Mouse (Mus musculus): ENCODE results near the gene Aste1. TPM values are rescaled to one million over a fixed set of nuclear protein-coding genes. Genes with fewer than 3 reads are reported as not detected.

The Aste1 gene
- polyA plus RNA-seq, 1 experiment from 2014 or later: 15.4 TPM

DNA sequence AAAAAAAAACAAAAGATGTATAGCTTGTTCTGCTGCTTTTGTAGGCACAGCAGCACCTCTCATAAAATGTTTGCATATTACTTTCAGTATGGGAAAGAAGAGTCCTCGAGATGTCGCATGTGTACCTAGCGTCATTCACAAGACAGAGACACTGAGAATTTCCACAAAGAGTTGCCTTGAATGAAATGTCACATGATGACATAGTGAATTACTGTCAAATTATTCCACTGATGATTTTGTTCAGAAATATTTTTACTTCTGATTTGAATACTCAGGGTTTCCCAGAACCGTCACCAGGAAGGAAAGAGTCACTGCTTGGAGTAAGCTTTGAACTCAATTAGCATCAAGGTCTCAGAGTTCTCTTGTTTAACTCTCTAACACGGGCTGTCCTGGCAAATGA, 7.8 kb upstream of the Aste1 start:
- Histone ChIP-seq H3K4me3 (replicated peaks) (no peak overlapping the region), H3K4me2 (replicated peaks) (no peak overlapping the region), H3K9me3 (no peaks in the 10 kb centered on the region), H3K27me3 (replicated peaks) (no peaks in the 10 kb centered on the region; the same call in 1 of the 2 replicates), H3K36me3 (no peaks in the 10 kb centered on the region), H3K4me1 (replicated peaks) (no peaks in the 10 kb centered on the region), H3K27ac (no peak overlapping the region), H3K9ac (no peak overlapping the region)
- ATAC-seq: no peak
- WGBS: 78% methylated on average over 5 of the region's 5 CpGs

DNA sequence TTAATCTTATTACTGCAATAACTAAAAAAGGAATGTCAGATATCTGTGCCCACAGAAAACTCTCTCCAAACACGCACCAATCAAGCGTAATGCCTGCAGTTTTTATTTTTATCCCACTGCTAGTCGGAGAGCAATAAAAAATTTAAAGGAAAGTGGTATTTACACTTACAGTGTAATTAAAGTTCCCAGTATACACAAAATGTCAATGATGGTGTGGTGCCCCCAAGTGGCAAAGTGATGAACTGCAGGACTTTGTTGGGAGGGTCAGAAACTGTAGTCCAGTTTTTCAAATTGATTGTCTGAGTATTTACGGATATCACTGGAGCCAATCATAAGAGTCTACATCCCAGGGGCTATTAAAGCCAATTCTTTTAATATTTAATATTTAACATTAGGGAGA, 5.9 kb upstream of the Aste1 start:
- H3K9me3 ChIP-seq: no peaks in the 10 kb centered on the region
- H3K36me3 ChIP-seq: no peaks in the 10 kb centered on the region
- no peak overlapping the region for H3K4me3 ChIP-seq (replicated peaks)
- no peaks in the 10 kb centered on the region for H3K4me1 ChIP-seq (replicated peaks)
- no peak overlapping the region for H3K9ac ChIP-seq
- H3K4me2 ChIP-seq (replicated peaks): no peak overlapping the region
- no peaks in the 10 kb centered on the region; the same call in 1 of the 2 replicates for H3K27me3 ChIP-seq (replicated peaks)
- WGBS: 12% methylated on average over 4 of the region's 4 CpGs
- ATAC-seq: no peak
- no peak overlapping the region for H3K27ac ChIP-seq

DNA sequence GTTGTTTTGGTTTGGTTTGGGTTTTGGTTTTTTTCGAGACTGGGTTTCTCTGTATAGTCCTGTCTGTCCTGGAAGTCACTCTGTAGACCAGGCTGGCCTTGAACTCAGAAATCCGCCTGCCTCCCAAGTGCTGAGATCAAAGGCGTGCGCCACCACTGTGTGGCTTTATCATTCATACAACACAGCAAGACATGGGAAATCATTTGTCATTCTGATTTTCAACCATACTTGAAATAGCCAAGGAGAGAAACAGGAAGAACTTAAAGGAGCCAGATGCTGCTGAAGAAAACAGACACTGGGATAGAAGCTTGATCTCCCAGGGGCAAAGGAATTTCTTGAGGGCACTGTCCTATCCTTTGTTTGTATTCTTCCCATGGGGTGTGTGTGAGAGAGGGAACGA, 4.6 kb upstream of the Aste1 start:
- H3K9ac ChIP-seq: no peak overlapping the region
- no peaks in the 10 kb centered on the region for H3K36me3 ChIP-seq
- H3K9me3 ChIP-seq: no peaks in the 10 kb centered on the region
- no peaks in the 10 kb centered on the region; the same call in 1 of the 2 replicates for H3K27me3 ChIP-seq (replicated peaks)
- no peak overlapping the region for H3K27ac ChIP-seq
- no peak overlapping the region for H3K4me3 ChIP-seq (replicated peaks)
- no peaks in the 10 kb centered on the region for H3K4me1 ChIP-seq (replicated peaks)
- no peak for ATAC-seq
- H3K4me2 ChIP-seq (replicated peaks): no peak overlapping the region
- WGBS: 64% methylated on average over 4 of the region's 5 CpGs

GRCm38 (mm10) chr9:105394720-105395119, 472 bp upstream of the Aste1 start:
- Histone ChIP-seq H3K4me1 (replicated peaks) (0 out of 2 replicates have a peak, but pooled peaks cover 3% of the 10 kb centered on the region), H3K4me3 (replicated peaks) (peak overlapping the region; percentile 65), H3K27ac (no peak overlapping the region), H3K27me3 (replicated peaks) (no peaks in the 10 kb centered on the region; the same call in 1 of the 2 replicates), H3K36me3 (no peaks in the 10 kb centered on the region), H3K9me3 (no peaks in the 10 kb centered on the region), H3K4me2 (replicated peaks) (peak overlapping the region; percentile 79), H3K9ac (0 out of 2 replicates have a peak overlapping the region, but pooled peaks have one; percentile 31)
- peak; percentile 27; the same call in 1 of the 2 replicates for ATAC-seq
- WGBS: 12% methylated on average over 11 of the region's 11 CpGs

DNA sequence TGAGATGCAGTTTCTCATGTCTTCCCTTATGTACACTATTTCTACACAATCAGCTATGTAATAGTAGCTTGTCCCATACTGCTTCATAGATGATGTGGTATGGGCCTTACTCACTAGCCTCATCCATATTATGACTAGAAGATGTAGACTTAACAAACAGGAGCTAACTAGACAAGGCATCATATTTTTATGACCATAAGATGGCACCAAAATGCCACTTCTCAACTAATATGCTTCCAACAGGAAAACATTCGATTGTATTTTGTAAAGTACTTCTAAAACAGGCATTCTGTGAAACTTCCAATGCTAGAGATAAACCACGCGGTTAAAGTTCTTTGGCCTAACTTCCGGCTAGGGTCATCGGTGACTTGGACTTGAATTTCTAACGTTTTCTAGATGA, 13.4 kb downstream of the Aste1 start:
- H3K9ac ChIP-seq: no peak overlapping the region
- 90% methylated on average over 6 of the region's 6 CpGs for WGBS
- no peak for ATAC-seq
- 0 out of 2 replicates have a peak, but pooled peaks cover 6% of the 10 kb centered on the region for H3K36me3 ChIP-seq
- no peaks in the 10 kb centered on the region for H3K27me3 ChIP-seq (replicated peaks)
- H3K9me3 ChIP-seq: no peaks in the 10 kb centered on the region
- no peak overlapping the region for H3K27ac ChIP-seq
- H3K4me2 ChIP-seq (replicated peaks): no peak overlapping the region
- H3K4me3 ChIP-seq (replicated peaks): no peak overlapping the region
- no peaks in the 10 kb centered on the region for H3K4me1 ChIP-seq (replicated peaks)

- H3K4me2 ChIP-seq (replicated peaks): no peak overlapping the region
- H3K9ac ChIP-seq: no peak overlapping the region
- peaks cover 9% of the 10 kb centered on the region; the same call in 1 of the 2 replicates for H3K36me3 ChIP-seq
- H3K4me1 ChIP-seq (replicated peaks): no peaks in the 10 kb centered on the region
- H3K9me3 ChIP-seq: no peaks in the 10 kb centered on the region
- 90% methylated on average over 13 of the region's 13 CpGs for WGBS
- H3K27ac ChIP-seq: no peak overlapping the region
- no peak overlapping the region for H3K4me3 ChIP-seq (replicated peaks)
- H3K27me3 ChIP-seq (replicated peaks): no peaks in the 10 kb centered on the region
- ATAC-seq: no peak
Measured at GRCm38 (mm10) chr9:105459032-105459431, 63.8 kb downstream of the Aste1 start.

DNA sequence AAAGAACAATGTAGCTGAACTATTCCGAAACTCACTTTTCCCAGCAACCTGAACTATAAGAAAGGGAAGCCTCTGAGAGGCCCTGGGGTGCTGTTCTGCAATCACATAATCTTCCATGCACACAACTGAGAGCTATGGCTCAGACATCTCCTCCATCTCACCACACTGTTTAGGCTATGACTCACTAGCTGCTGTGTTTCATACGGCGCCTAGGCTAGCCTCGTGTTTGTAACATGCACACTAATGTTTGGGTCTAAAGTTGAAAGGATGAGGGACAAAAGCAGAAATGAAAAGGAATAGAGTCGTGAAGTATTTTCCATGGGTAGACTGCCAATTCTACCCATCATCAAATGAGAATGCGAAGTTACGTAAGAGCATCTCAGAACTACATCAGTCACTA, 66.3 kb downstream of the Aste1 start:
- ATAC-seq: no peak

More for the DNA sequence above, 66.3 kb downstream of the Aste1 start:
- H3K4me1 ChIP-seq (replicated peaks): no peaks in the 10 kb centered on the region
- no peak overlapping the region for H3K4me3 ChIP-seq (replicated peaks)
- no peak overlapping the region for H3K4me2 ChIP-seq (replicated peaks)
- no peaks in the 10 kb centered on the region for H3K9me3 ChIP-seq
- no peaks in the 10 kb centered on the region for H3K27me3 ChIP-seq (replicated peaks)
- no peak overlapping the region for H3K27ac ChIP-seq
- no peak overlapping the region for H3K9ac ChIP-seq
- WGBS: 92% methylated on average over 7 of the region's 7 CpGs
- H3K36me3 ChIP-seq: peaks cover 9% of the 10 kb centered on the region; the same call in 1 of the 2 replicates

Other genes starting within 250 kb of the Aste1 start
- 0.18 and 0.20 TPM in 2 replicates for gene Nek11, start 132 bp downstream of the Aste1 start, polyA plus RNA-seq (2015; fragmentation: Nextera tagmentation; extraction: Ambion mirVana)
- gene Atp2c1, start 131.9 kb downstream of the Aste1 start, polyA plus RNA-seq (2015; fragmentation: Nextera tagmentation; extraction: Ambion mirVana): 47.0 and 57.0 TPM in 2 replicates
- gene Pik3r4, start 247.6 kb downstream of the Aste1 start, polyA plus RNA-seq (2015; fragmentation: Nextera tagmentation; extraction: Ambion mirVana): 16.4 and 17.2 TPM in 2 replicates